Mouse (Mus musculus) liver, adult 2 months (tissue): ENCODE data around the gene Sult2a5. TPM values are rescaled to one million over a fixed set of nuclear protein-coding genes. Genes with fewer than 3 reads are reported as not detected.
A peak's percentile ranks its signal among the peaks of the same experiment; 100 is the strongest.

Experiments used
- DNase-seq: peaks from one replicate; pipeline ENCODE4 v3.0.0-alpha.2; 2011; ENCODE audit warnings: low read depth, low spot score; ENCODE audit errors: extremely low read depth
- H3K27ac ChIP-seq: fragments of 200-500 bp; replicated peaks from 2 replicates; pipeline ENCODE4 v1.5.1; 2012; ENCODE audit warnings: low read depth, mild to moderate bottlenecking, control low read depth, inconsistent platforms, low read length; ENCODE audit not compliant: insufficient read depth
- H3K27me3 ChIP-seq: fragments of 200-500 bp; 2 replicates; pipeline ENCODE4 v1.6.1; 2012; ENCODE audit warnings: mild to moderate bottlenecking, moderate library complexity, low read length, inconsistent platforms; ENCODE audit not compliant: control insufficient read depth, insufficient read depth
- H3K36me3 ChIP-seq: fragments of 200-500 bp; 2 replicates; pipeline ENCODE4 v1.6.1; 2012; ENCODE audit warnings: low read length, inconsistent platforms; ENCODE audit not compliant: control insufficient read depth, insufficient read depth
- H3K4me1 ChIP-seq: fragments of 200-500 bp; 2 replicates; pipeline ENCODE4 v1.6.1; 2011; ENCODE audit warnings: low read length; ENCODE audit not compliant: control insufficient read depth, insufficient read depth
- H3K4me3 ChIP-seq: fragments of 200-500 bp; 2 replicates; pipeline ENCODE4 v1.5.1; 2011; ENCODE audit warnings: low read depth, mild to moderate bottlenecking, control low read depth, low read length, moderate library complexity; ENCODE audit not compliant: insufficient read depth
- H3K79me2 ChIP-seq: fragments of 200-500 bp; 2 replicates; pipeline ENCODE4 v1.6.1; 2012; ENCODE audit warnings: inconsistent platforms, mild to moderate bottlenecking, low read length, moderate library complexity; ENCODE audit not compliant: control insufficient read depth, insufficient read depth
- H3K9ac ChIP-seq: fragments of 200-500 bp; 2 replicates; pipeline ENCODE4 v1.6.1; 2012; ENCODE audit warnings: low read depth, mild to moderate bottlenecking, control low read depth, inconsistent platforms, low read length
- CTCF ChIP-seq: fragments of 200-500 bp; IDR thresholded peaks from 2 replicates; pipeline ENCODE4 v1.5.1; 2011; ENCODE audit warnings: low read depth, low read length, control low read depth
- POLR2A ChIP-seq: fragments of 200-500 bp; IDR thresholded peaks from 2 replicates; pipeline ENCODE4 v1.6.1; 2011; ENCODE audit warnings: low read length, control low read depth; ENCODE audit not compliant: insufficient read depth; ENCODE audit errors: extremely low read depth
- polyA plus RNA-seq: library from polyadenylated mRNA; depleted of rRNA; stranded (reverse); fragments of >200 nt; gene quantifications from 2 replicates; pipeline ENCODE4 v1.2.3, GENCODE M21; 2012; rRNA removed
- total RNA-seq: library from RNA; depleted of rRNA; stranded (reverse); fragments of >200 nt; gene quantifications from 2 replicates; pipeline ENCODE4 v1.2.3, GENCODE M21; 2014; rRNA removed

Sult2a5 gene
- total RNA-seq, result 7.1 and 27.8 TPM in 2 replicates
- polyA plus RNA-seq, result 1.4 and 4.1 TPM in 2 replicates

- Histone ChIP-seq H3K4me3 (no peak within 1 kb of the TSS), H3K9ac (no peak within 1 kb of the TSS), H3K4me1 (no peaks in the 10 kb centered on the region), H3K36me3 (no peaks in the 10 kb centered on the region), H3K27ac (no peak within 1 kb of the TSS), H3K79me2 (no peaks in the 10 kb centered on the region), H3K27me3 (0 out of 2 replicates have a peak, but pooled peaks cover 2% of the 10 kb centered on the region)
- TF ChIP-seq POLR2A (no peak), CTCF (no peak)
- peak; percentile 57 for DNase-seq
Measured at GRCm38 (mm10) chr7:13623667-13624066, at the start of gene Sult2a5. Sult2a5 (plus strand) TSS chr7:13623967.

Other genes starting within 250 kb of the Sult2a5 start
- gene Cabp5, start 225.8 kb upstream of the Sult2a5 start, total RNA-seq, result not detected in 2 replicates
- gene Cabp5, start 225.8 kb upstream of the Sult2a5 start, polyA plus RNA-seq, result not detected in 2 replicates
- not detected in 2 replicates for gene Bsph1, start 173.1 kb upstream of the Sult2a5 start, total RNA-seq
- not detected in 2 replicates for gene Bsph1, start 173.1 kb upstream of the Sult2a5 start, polyA plus RNA-seq
- gene Bsph2, start 52.9 kb upstream of the Sult2a5 start, total RNA-seq, result not detected in 2 replicates
- gene Bsph2, start 52.9 kb upstream of the Sult2a5 start, polyA plus RNA-seq, result not detected in 2 replicates
- gene Sult2a2, start 109.5 kb downstream of the Sult2a5 start, total RNA-seq, result 54.4 and 255 TPM in 2 replicates
- 35.5 and 160 TPM in 2 replicates for gene Sult2a2, start 109.5 kb downstream of the Sult2a5 start, polyA plus RNA-seq
- 14.4 and 191 TPM in 2 replicates for gene Sult2a1, start 213.4 kb downstream of the Sult2a5 start, total RNA-seq
- 10.0 and 83.8 TPM in 2 replicates for gene Sult2a1, start 213.4 kb downstream of the Sult2a5 start, polyA plus RNA-seq